Mouse (Mus musculus): ENCODE results near the gene Trim67. TPM values are rescaled to one million over a fixed set of nuclear protein-coding genes. Genes with fewer than 3 reads are reported as not detected.

The Trim67 gene
- total RNA-seq, 4 experiments from 2014 or later, result 0.19 to 0.36 TPM; not detected in 2

- no peak for DNase-seq (ENCODE audit: low spot score in 2 of 2)
Observed at GRCm38 (mm10) chr8:124793661-124794485, 981 bp downstream of the Trim67 start.

- no peak for DNase-seq (ENCODE audit: low spot score in 2 of 2)
Observed at GRCm38 (mm10) chr8:124794486-124794780, 1.5 kb downstream of the Trim67 start.

GRCm38 (mm10) chr8:124795781-124796488 lies 3.0 kb downstream of the Trim67 start:
- DNase-seq (ENCODE audit: low spot score in 2 of 2), result no peak

- DNase-seq (ENCODE audit: low spot score in 2 of 2), result no peak
Observed at GRCm38 (mm10) chr8:124800542-124800941, 7.7 kb downstream of the Trim67 start.

- DNase-seq (ENCODE audit: low spot score in 2 of 2), result no peak
Observed at GRCm38 (mm10) chr8:124803824-124804702, 11.2 kb downstream of the Trim67 start.

GRCm38 (mm10) chr8:124805990-124806389 lies 13.1 kb downstream of the Trim67 start:
- no peak for DNase-seq (ENCODE audit: low spot score in 2 of 2)

- no peak for DNase-seq (ENCODE audit: low spot score in 2 of 2)
Observed at GRCm38 (mm10) chr8:124809419-124809818, 16.5 kb downstream of the Trim67 start.

GRCm38 (mm10) chr8:124810056-124810610 lies 17.2 kb downstream of the Trim67 start:
- DNase-seq (ENCODE audit: low spot score in 2 of 2), result no peak

- DNase-seq (ENCODE audit: low spot score in 2 of 2), result no peak
Observed at GRCm38 (mm10) chr8:124810689-124811394, 17.9 kb downstream of the Trim67 start.

GRCm38 (mm10) chr8:124813326-124813725 lies 20.4 kb downstream of the Trim67 start:
- DNase-seq (ENCODE audit: low spot score in 2 of 2), result no peak

GRCm38 (mm10) chr8:124815870-124816269 lies 23.0 kb downstream of the Trim67 start:
- no peak for DNase-seq (ENCODE audit: low spot score in 2 of 2)

- DNase-seq (ENCODE audit: low spot score in 2 of 2), result no peak
Observed at GRCm38 (mm10) chr8:124816866-124817265, 24.0 kb downstream of the Trim67 start.

GRCm38 (mm10) chr8:124817361-124817760 lies 24.5 kb downstream of the Trim67 start:
- DNase-seq (ENCODE audit: low spot score in 2 of 2), result peak in 1 of 2 experiments; percentile 61

GRCm38 (mm10) chr8:124819612-124820115 lies 26.8 kb downstream of the Trim67 start:
- DNase-seq (ENCODE audit: low spot score in 2 of 2), result no peak

GRCm38 (mm10) chr8:124820125-124820524 lies 27.2 kb downstream of the Trim67 start:
- no peak for DNase-seq (ENCODE audit: low spot score in 2 of 2)

GRCm38 (mm10) chr8:124823497-124823896 lies 30.6 kb downstream of the Trim67 start:
- DNase-seq (ENCODE audit: low spot score in 2 of 2), result no peak

- DNase-seq (ENCODE audit: low spot score in 2 of 2), result no peak
Observed at GRCm38 (mm10) chr8:124826658-124827057, 33.8 kb downstream of the Trim67 start.

GRCm38 (mm10) chr8:124827387-124827786 lies 34.5 kb downstream of the Trim67 start:
- DNase-seq (ENCODE audit: low spot score in 2 of 2), result peak in 1 of 2 experiments; percentile 28

GRCm38 (mm10) chr8:124828561-124829240 lies 35.8 kb downstream of the Trim67 start:
- no peak for DNase-seq (ENCODE audit: low spot score in 2 of 2)

- DNase-seq (ENCODE audit: low spot score in 2 of 2), result no peak
Observed at GRCm38 (mm10) chr8:124830050-124830449, 37.2 kb downstream of the Trim67 start.

Data from gastrocnemius, adult 8-10 months (tissue).